Mouse (Mus musculus) brain, adult 2 months (tissue): Measurements from ENCODE around the gene Nkx2-1.
A peak's percentile ranks its signal among the peaks of the same experiment; 100 is the strongest.
"Not testable (repeated sequence)": the region's sequence is repeated elsewhere in the genome, so short reads cannot be mapped to it uniquely, and the experiment has no call there.

Experiments used
- DNase-seq: peaks from one replicate; pipeline ENCODE4 v3.0.0; 2011; ENCODE audit warnings: low read depth, low spot score

The Nkx2-1 gene

DNA sequence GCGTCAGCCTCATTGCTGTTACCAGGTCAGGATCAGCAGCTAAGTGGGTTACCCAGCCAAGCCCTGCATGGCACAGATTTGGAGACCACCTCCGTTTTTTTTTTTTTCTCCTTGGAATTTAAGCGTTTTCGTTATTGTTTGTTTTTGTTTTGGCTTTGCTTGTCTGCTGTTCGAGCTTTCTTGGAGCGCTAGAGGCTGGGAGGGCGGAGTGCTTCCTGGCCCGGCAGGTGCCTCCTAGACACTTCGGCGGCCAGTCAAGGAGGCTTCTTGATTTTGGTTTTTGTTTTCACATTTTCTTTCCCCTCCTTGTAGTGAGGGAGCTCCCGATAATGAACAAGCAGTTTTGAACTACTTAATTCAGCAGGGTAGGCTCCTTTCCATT lies at the start of gene Nkx2-1:
Gene Nkx2-1, minus strand, starts transcription at position 25 of the 382 bp plus-strand sequence.
- no peak for DNase-seq

DNA sequence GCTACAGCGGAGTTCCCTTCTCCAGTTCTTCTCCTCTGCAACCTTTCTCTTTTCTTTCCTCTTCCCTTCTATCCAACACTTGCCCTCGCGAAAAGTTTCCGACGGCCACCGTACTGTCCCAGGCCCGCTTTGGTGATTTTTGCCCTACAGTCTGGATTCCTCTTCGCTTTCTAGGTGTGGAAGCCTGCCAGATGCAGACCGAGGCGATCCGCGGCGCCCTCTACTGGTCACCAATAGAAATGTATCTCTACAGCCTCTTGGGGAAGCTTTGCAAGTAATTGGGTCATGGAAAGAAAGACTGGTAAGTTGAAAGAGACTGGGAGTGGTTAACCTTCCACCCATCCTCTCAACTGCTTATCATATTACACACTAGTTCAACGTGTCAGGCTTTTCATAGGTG lies 4.4 kb upstream of the Nkx2-1 start:
- peak; percentile 70 for DNase-seq

DNA sequence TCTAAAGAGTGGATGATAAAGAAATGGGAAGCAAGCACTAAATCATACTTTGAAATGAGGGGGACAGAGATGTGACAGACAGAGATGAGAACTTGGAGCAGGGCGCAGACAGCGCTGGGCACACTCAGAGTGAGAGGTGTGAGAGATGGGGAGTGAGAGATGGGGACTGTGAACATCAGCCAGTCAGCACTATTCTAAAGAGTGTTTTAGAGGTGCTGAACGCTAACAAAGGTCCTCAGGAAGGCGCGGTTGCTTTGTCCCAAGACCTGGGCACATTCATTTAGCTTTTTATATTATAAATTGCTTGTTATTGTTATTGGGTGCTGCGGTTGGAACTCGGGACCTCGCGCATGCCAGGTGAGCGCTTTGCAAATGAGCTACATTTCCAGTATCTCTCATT lies 3.9 kb upstream of the Nkx2-1 start:
- no peak for DNase-seq

DNA sequence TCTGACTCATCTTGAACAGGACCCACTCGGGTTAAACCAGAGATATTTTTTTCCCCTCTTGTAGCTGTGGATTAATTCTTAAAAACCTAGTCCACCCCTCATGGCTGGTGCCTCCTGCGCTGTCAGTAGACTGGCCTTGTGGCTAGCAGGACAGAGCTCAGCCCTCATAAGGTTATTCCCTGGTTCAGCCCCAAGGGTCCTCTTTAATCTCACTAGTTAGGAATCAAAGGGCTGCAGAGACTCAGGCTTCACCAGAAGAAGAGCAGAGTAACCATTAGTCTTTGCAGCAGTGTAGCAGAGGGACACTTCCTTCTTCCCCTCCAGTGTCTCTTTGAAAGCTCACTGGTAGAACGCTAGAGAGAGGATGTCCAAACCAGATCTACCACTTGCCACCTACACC lies 1.9 kb upstream of the Nkx2-1 start:
- no peak for DNase-seq

DNA sequence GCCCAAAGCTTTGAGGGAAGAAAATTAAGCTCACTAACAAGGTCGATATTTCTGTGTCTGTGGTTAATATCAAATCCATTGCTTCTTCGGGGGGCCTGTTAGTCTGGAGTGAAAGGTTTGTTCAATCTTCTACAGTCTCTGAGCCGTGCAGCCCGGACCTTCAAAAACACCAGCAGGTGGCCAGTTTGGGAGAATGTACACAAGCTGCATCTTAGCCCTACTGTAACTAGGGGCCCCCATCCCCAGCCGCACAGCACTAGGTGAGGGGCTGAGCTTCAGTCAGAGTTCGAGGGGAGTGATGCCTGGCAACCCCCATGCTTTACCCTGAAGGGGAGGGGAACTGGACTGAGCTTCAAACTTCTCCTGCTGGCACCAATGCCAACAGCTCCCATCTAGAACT lies 1.2 kb upstream of the Nkx2-1 start:
- DNase-seq = no peak

DNA sequence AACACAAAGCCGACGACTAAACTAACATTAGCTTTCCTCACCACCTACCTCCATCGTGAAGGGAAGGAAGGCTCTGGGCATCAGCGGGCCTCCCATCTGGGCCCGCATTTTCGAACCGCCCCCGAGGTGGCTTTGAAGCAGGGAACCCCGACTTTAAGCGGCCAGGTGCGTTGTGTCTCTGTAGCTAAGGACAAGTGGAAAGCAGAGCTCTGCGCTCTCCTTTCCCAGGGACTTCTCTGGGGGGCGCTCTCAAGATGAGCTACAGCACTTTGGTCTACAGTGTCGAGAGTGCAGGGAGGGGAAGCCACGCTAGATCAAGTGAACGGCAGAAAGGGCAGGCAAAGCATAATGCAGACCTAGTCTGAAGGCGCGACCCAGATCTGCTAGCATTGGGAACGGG lies 634 bp upstream of the Nkx2-1 start:
- DNase-seq = no peak

DNA sequence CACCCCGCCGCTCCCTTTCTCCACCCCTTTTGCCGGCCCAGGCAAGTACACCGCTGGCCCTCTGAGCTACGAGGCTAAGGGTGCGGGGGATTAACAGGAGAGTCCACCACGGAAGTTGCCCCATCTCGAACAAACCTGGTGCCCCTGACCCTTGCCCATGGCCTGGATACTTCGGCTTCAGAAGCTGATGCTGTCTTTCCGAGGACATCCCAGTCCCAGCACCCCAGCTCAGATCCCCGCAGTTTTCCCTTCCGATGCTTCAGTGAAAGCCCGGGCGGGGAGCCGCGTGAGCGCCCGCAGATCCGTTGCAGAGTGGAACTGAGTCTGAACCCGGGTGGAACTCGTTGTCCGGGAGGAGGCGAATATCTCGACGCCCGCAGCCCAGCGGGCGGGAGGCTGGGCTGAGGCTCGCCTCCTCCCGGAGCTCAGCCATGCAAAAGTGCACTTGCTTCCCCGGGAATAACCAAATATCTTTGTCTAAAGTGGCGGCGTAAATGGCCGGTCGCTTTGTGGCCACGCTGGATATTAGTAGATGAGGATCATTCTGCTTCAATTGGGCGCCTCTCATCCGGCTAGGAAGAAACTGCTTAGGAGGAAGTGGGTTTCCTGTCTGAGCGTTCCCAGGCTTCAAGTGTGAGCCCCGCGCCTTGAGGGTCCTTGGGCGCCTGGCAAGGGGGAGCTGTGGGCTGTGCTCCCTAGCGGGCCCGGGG lies 379 bp downstream of the Nkx2-1 start:
- no peak for DNase-seq

DNA sequence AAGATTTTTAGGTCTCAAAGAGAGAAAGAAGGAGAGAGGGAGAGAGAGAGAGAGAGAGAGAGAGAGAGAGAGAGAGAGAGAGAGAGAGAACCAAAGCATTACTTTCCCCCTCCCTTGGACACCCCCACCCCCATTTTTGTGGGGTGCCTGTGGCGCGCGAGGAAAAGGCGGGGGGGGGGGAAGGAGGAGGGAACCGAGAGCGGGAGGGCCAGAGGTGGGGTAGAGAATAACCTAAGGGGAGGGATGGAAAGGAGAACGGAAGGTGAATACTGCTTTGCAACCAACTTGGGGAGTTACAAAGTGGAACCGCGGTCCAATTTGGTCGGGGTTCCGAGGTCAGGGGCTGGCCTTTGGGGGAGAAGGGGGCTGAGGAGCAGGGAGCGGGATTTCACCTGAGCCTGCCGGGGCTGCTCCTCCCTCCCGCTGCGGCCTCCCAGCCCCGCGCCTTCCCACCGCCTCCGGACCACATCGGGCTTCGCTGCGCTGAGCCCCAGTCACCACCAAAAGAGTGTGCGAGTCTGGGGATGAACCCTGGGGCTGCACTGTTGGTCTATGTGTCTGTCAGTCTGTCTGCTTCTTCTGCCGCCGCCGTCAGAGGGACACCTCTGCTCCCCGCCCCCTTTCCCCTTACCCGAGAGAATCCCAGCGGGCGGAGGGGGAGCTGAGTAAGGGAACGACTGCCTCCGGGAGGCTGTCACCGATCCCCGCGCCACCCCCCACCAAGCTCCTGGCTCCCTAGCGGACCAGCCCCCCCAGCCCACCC lies 1.1 kb downstream of the Nkx2-1 start:
- no peak for DNase-seq

DNA sequence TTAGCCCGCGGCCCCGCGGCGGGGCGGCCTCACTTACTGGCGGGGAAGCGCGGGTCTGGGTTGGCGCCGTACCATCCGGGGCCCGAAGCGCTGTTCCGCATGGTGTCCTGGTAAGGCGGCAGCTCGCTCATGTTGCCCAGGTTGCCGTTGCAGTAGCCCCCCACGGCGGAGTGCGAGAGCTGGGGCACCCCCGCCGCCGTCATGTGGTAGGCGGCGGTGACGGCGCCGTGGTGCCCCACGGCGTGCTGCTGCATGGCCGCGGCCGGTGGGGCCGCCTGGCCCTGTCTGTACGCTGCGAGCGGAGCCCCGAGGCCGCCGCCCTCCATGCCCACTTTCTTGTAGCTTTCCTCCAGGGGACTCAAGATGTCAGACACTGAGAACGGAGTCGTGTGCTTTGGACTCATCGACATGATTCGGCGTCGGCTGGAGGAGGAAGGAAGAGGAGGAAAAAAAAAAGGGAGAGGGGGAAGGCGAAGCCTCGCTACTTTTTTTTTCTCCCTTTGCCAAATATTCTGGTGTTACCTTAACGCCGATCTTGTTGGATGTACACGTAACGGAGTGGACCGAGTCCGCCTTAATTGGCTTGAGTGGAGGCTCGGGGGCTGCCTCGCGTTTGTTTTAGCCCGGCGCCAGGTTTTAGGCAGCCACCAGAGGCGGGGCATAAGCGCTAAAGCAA lies 1.9 kb downstream of the Nkx2-1 start:
- no peak for DNase-seq

DNA sequence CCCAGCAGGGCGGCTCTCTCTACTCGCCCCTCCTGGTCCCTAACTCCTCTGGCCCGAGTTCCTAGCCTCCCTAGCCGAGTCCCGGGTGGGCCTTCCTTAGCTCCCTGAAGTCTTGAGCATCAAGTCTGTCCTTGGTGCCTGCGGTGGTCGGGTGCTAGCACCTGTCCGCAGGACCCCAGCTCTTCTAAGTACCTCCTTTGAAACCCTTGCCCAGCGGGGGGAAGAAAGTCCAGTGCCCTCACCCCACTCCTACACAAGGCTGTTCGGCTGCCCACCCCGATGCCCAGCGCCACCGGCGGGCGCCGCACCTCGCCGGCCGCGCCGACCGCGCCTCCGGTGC lies 2.4 kb downstream of the Nkx2-1 start:
- DNase-seq = no peak

DNA sequence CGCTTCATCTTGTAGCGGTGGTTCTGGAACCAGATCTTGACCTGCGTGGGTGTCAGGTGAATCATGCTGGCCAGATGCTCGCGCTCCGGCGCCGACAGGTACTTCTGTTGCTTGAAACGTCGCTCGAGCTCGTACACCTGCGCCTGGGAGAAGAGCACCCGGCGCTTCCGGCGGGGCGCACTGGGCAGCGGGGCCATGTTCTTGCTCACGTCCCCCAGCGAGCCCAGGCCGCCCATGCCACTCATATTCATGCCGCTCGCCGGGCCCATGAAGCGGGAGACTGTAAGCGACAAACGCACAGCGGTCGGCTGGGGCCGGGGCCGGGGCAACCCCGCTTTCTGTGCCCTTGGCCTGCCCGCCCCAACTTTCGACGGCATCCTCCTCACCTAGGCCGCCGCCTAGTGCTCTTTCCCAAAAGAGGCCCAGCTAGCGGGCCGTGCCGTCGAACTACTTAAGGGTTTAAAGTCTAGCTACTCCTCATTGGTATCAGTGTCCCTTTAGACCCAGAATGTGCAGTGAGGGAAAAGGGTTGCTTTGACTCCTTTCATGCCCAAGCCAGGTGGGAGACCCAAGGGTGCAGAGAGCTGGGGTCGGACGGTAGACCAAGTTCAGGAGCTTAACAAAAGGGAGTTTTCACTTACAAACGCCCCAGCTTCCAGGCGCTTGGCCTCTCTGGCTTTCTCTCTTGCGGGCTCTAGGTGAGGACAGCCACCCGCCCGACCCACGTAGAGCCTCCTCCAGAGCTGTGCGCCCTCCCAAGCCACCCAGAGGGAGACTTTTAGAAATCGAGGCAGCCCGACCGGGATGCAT lies 3.0 kb downstream of the Nkx2-1 start:
- DNase-seq = no peak

DNA sequence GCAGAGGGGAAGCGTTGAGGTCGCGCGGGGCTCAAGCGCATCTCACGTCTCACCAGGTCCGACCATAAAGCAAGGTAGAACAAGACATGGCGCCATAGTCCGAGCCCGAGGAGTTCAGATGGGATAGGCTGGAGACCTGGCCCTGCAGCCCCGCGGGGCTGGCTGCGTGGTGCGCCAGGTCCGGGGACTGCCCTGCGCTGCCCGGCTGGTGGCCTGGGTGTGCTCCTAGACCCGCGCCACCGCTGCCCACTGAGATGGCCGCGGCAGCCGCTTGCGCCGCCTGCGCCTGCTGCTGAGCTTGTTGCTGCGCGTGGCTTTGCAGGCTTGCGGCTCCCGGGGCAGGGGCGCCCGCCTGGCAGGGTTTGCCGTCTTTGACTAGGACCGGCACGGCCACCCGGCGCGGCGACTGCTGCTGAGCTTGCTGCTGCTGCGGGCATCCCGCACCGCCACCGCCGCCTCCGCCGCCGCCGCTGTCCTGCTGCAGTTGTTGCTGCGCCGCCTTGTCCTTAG lies 3.7 kb downstream of the Nkx2-1 start:
- no peak for DNase-seq

DNA sequence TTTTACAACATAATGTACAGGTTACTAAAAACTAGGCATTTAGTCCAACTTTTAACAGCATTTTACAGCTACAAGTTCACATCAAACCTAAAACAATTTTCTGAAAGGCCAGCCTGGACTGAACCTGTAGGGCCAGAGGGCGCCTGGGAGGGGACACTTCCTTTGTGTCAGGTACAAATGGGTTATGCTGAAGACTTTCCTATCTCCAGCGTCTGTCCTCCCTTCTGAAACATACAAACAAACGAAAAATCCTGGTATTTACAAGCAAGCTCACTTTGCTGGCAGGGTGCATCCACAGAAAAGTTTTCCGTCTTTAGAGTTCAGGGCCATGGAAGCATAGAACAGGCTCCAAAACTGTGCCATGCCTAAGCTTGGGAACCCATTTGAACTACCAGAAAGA lies 4.6 kb downstream of the Nkx2-1 start:
- DNase-seq = no peak

DNA sequence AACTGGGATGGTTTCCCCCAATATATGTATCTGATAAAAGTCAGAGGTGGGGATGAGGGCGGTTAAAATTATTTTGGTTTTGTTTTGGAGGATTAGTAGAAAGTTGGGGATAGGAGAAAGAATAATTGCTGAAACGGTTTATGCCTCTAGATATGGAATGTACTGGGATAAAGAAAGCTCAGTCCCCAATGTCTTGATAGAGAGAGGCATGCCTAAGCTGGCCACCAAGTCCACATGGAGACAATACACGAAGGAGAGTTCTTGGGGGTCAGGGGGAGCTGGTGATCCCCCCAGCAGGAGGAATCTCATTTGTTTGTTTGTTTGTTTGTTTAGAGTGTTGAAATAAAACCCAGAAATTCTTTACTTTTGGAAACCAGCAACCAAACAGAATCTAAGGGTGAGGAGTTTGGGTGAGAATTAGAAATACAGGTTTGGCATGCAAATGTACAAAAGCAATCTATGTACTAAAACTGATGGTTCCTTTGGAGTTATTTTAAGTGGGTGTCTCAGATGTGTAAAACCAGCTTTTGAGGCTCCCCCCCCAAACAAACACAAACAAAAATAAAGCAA lies 5.6 kb downstream of the Nkx2-1 start:
- DNase-seq = no peak

DNA sequence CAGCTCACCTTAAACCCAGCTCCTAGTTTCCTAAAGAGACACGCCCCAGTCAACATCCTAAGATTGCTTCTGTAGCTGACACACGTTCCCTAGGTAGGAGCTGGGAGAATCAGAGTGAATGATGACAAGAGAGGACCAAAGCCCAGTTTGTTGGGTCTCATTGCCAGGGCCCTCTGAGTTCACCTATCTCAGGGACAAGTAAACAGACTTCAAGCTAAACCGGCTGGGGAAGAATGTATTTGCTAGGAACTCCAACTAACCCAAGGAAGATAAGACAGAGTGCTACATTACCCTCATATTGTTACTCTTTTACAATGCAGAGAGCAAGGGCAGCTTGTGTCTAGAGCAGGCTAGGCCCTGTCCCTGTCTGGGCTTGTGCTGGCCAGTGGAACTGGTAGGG lies 6.8 kb downstream of the Nkx2-1 start:
- DNase-seq = no peak

DNA sequence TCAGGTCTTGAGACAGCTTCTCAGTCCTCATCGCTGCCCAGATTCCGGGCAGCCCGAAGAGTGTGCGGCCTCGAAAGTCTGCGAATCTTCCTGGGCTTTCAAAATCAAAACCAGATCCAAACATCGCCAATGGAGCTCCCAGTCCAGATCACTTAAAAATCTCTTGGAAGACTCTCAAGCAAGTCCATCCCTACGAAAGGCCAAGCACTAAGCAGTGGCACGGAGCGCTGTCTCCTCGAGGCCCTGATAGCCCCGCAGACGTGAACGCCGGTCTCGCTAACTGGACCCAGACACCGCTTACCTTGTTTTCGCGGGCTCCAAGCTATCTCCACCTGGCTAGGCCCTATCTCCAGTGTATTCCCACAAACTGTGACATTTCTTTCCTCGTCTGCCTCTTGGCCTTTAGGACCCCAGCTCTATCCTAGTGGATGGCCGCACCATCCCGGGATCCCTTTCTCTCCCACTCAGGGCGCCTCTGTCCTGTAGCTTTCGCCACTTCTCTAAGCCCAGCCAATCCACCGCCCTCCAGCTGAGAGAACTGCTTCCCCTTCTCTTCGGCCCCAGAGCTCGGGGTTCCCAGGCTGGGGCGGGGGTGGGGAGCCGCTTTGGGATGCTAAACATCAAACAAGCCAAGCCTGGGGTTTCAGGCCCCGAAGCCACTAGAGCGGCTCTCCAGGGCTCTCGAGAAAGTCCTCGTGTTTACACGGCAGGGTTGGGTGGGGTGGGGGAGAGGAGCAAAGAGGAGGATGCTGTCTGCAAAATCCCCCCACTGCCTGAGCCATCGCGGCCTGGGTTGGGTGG lies 7.6 kb downstream of the Nkx2-1 start:
- DNase-seq = no peak

DNA sequence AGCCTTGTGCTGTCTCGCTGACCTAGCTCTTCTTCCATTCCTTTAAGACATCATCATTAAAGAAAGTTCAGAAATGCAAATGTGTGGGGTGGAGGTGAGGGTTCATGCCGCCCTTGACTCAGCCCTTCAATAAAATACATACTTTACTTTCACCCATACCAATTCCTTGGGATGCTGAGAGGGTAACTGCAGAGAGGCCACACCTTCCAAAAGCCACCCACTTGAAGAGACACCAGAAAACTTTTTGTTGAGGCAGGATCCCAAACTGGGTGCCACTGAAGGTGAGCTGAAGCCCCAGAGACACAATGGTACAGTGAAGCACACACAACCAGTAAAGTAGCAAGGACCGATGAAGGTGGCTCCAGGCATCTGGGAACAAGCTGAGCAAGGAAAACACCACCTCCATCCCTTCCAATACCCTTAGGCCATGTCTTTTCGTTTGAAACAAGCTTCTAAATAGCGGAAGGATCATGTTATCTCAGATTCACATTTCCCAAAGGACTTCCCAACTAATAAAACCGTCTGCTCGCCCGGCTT lies 8.6 kb downstream of the Nkx2-1 start:
- DNase-seq = no peak

DNA sequence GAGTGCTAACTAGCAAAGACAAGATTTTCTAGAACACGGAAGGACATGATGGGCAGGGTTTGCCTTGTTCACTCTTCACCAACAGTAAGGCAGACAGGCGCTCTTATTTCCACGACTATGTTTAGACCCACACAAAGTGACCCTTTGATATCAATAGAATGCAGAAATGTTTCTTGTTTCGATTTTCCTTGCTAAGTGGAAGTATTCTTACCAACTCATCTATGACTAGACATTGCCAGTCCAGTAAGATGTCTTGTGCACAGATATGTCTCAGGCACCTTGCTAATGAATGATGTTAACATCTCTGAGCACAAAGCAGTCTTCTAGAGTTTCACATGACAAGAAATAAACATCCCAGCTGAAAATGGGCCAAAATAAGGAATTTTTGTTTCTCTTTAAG lies 9.6 kb downstream of the Nkx2-1 start:
- no peak for DNase-seq

DNA sequence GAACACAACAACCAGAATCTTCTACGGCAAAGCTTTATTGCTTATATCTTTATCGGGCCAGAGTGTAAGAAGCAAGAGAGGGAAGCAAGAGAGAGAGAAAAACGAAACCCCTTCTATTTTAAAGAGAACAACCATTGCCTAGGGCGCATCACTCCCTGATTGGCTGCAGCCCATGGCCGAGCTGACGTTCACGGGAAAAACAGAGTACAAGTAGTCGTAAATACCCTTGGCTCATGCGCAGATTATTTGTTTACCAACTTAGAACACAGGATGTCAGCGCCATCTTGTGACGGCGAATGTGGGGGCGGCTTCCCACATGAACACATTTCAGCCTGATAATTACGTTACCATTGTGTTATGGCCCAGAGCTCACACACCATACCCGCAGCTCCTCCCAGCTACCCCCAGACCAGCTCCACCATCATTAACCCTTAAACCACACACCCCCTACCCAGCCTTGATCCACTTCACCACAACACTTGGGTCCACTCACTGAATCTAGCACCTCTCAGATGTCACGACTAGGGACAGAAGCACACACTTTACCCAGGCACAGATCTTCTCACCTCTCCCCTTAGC lies 11.4 kb downstream of the Nkx2-1 start:
- DNase-seq = not testable (repeated sequence)

DNA sequence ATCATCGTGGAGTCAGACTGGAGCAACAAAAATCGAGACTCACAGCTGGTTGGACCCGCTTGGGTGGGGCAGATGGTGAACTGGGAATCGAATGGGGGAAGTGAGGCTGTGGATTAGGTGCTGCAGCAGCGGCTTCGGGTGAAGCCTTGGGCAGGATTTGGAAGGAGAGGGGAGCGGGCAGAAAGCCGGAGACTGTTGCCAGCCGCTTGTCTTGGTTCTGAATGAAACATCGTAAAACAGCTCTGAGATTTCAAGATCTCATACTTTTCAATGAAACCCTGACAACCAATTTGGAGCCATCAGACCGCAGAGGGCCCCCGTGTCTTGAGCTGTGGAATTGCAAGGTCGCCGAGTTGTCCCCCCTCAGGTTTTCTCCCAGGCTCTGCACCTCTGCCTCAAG lies 12.5 kb downstream of the Nkx2-1 start:
- no peak for DNase-seq
